Mouse (Mus musculus) kidney, postnatal 0 days (tissue): ENCODE results near the gene Tcl1b1. TPM values are rescaled to one million over a fixed set of nuclear protein-coding genes. Genes with fewer than 3 reads are reported as not detected.
"Not testable (repeated sequence)": the region's sequence is repeated elsewhere in the genome, so short reads cannot be mapped to it uniquely, and the experiment has no call there.

Source experiments
- ATAC-seq: fragments of 200-750 bp; cut with Nextera tagmentation; replicated peaks from 2 replicates; pipeline ENCODE4 v1.8.0; 2017; ENCODE audit warnings: low read depth, moderate number of reproducible peaks, moderate TSS enrichment, moderate library complexity; ENCODE audit not compliant: low FRiP score
- DNase-seq: peaks from one replicate; pipeline ENCODE4 v3.0.0-alpha.2; 2016; ENCODE audit warnings: low spot score
- H3K27ac ChIP-seq: fragments of 300-500 bp; sonication (generic); 2 replicates; pipeline ENCODE4 v1.5.1; 2014; ENCODE audit warnings: mild to moderate bottlenecking
- H3K27me3 ChIP-seq: fragments of 300-500 bp; sonication (generic); 2 replicates; pipeline ENCODE4 v1.6.1; 2014; ENCODE audit warnings: low read length, mixed read lengths; ENCODE audit not compliant: insufficient read depth
- H3K36me3 ChIP-seq: fragments of 300-500 bp; sonication (generic); 2 replicates; pipeline ENCODE4 v1.6.1; 2014; ENCODE audit warnings: low read length, mixed read lengths; ENCODE audit not compliant: insufficient read depth
- H3K4me1 ChIP-seq: fragments of 300-500 bp; sonication (generic); replicated peaks from 2 replicates; pipeline ENCODE4 v1.6.1; 2014; ENCODE audit warnings: antibody characterized with exemption, low read length, mixed read lengths; ENCODE audit not compliant: insufficient read depth
- H3K4me2 ChIP-seq: fragments of 300-500 bp; sonication (generic); 2 replicates; pipeline ENCODE4 v1.6.1; 2014; ENCODE audit warnings: mild to moderate bottlenecking, low read length, moderate library complexity, mixed read lengths
- H3K4me3 ChIP-seq: fragments of 300-500 bp; sonication (generic); replicated peaks from 2 replicates; pipeline ENCODE4 v1.5.1; 2014; ENCODE audit warnings: low read depth, low read length
- H3K9ac ChIP-seq: fragments of 300-500 bp; sonication (generic); 2 replicates; pipeline ENCODE4 v1.6.1; 2014; ENCODE audit warnings: low read depth, low read length
- H3K9me3 ChIP-seq: fragments of 300-500 bp; sonication (generic); replicated peaks from 2 replicates; pipeline ENCODE4 v1.6.1; 2016; ENCODE audit warnings: low read length, inconsistent platforms, mixed read lengths
- CTCF ChIP-seq: IDR thresholded peaks from 2 replicates; pipeline ENCODE4 v1.5.1; 2016; ENCODE audit warnings: antibody characterized with exemption, low read depth, mild to moderate bottlenecking, moderate library complexity
- WGBS: fragments of 180-500 bp; shearing (Covaris S2); extraction: QIAGEN DNeasy Blood & Tissue Kit; methylation state at CpG from one replicate; pipeline ENCODE4 v1.1.7; 2014; 5-methylcytosine and 5-hydroxymethylcytosine counted together
- polyA plus RNA-seq: library from polyadenylated mRNA; unstranded; fragments of >200 nt; fragmentation: Nextera tagmentation; extraction: Ambion mirVana; gene quantifications from 2 replicates; pipeline ENCODE4 v1.2.1, GENCODE M21; 2015

The Tcl1b1 gene
- polyA plus RNA-seq, 1 experiment from 2014 or later, result not detected

DNA sequence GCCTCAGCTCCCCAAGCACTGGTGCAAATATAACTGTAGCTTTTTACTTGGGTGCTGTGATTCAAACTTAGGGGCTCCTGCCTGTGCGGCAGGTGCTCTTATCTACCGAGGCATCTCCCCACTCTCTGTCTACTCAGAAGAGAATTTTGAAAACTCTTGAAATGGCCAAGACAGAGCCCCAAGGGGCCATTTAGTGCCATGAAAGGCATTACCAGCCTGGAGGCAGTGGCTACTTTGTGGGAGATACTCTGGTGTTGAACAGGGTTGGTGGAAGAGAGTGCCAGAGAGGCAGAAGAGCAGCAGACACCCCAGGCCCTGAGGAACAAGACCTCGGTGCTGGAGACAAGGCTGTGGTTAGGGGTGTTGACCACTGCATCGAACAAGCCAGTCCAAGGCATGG is 24.7 kb upstream of the Tcl1b1 start:
- not testable (repeated sequence) for ATAC-seq, DNase-seq, H3K4me3 ChIP-seq, H3K4me1 ChIP-seq, H3K9ac ChIP-seq, H3K27ac ChIP-seq, H3K9me3 ChIP-seq, H3K27me3 ChIP-seq, H3K36me3 ChIP-seq, H3K4me2 ChIP-seq
- WGBS, result 79% methylated on average over 4 of the region's 4 CpGs

DNA sequence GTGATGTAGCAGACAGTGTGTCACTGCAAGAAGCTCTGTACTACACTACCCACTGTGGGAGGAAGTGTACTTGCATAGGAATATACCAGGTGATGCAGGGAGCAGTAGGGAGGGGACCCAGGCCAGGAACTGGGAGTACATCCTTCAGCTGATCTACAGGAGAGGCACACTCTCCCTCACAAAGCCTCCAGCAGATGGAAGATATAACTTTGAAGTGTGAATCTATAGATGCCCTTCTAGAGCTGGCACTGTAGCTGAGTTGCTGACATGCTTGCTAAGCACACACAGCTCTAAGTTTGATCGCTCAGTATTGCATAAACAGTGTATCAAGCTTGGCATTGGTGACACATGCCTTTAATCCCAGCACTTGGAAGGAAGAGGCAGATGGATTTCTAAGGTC is 21.8 kb upstream of the Tcl1b1 start:
- H3K36me3 ChIP-seq, DNase-seq, H3K4me2 ChIP-seq, H3K4me3 ChIP-seq, H3K27me3 ChIP-seq, ATAC-seq, H3K9ac ChIP-seq, H3K9me3 ChIP-seq, H3K4me1 ChIP-seq, H3K27ac ChIP-seq: not testable (repeated sequence)
- WGBS, result 84% methylated on average over 1 of the region's 1 CpGs

GRCm38 (mm10) chr12:105143096-105143495 is 16.4 kb upstream of the Tcl1b1 start:
- TF ChIP-seq CTCF, result no peak

GRCm38 (mm10) chr12:105144928-105145327 is 14.6 kb upstream of the Tcl1b1 start:
- H3K9ac ChIP-seq, H3K9me3 ChIP-seq, H3K27me3 ChIP-seq, H3K27ac ChIP-seq, DNase-seq, H3K4me3 ChIP-seq, H3K4me2 ChIP-seq, H3K36me3 ChIP-seq, ATAC-seq, H3K4me1 ChIP-seq: not testable (repeated sequence)
- WGBS, result 43% methylated on average over 1 of the region's 1 CpGs

More at GRCm38 (mm10) chr12:105143096-105143495, 16.4 kb upstream of the Tcl1b1 start:
- ATAC-seq, result no peak
- no peaks in the 10 kb centered on the region for H3K27me3 ChIP-seq
- no peaks in the 10 kb centered on the region for H3K4me1 ChIP-seq
- no peak for DNase-seq
- WGBS, result 93% methylated on average over 3 of the region's 3 CpGs
- H3K4me2 ChIP-seq, result no peak overlapping the region
- no peak overlapping the region for H3K9ac ChIP-seq
- H3K27ac ChIP-seq, result no peak overlapping the region
- no peaks in the 10 kb centered on the region for H3K36me3 ChIP-seq
- no peak overlapping the region for H3K4me3 ChIP-seq
- H3K9me3 ChIP-seq, result no peaks in the 10 kb centered on the region

DNA sequence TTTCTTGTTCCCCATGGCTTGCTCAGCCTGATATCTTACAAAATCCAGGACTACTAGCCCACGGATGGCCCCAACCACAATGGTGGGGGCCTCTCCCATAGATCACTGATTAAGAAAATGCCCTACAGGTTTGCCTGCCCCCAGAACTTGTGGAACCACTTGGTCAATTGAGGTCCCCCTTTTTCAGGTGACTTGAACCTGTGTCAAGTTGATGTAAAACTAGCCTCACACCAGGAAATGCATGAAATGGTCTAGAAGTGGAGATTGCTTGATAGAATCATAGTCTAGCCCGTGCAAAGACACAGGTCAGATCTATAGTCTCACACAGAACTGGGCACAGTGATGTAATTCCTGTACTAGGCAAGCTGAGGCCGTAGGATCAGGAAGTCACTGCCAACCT is 13.8 kb upstream of the Tcl1b1 start, which contains the start of gene Tcl1b2:
Gene Tcl1b2 (plus strand): TSS at position 301 of the 400 bp plus-strand sequence.
- Histone ChIP-seq H3K4me3 (no peak within 1 kb of the TSS), H3K36me3 (no peaks in the 10 kb centered on the region), H3K9me3 (no peaks in the 10 kb centered on the region), H3K4me2 (no peak within 1 kb of the TSS), H3K27me3 (no peaks in the 10 kb centered on the region), H3K4me1 (no peaks in the 10 kb centered on the region), H3K27ac (no peak within 1 kb of the TSS), H3K9ac (no peak within 1 kb of the TSS)
- WGBS, result 66% methylated on average over 3 of the region's 3 CpGs
- no peak for ATAC-seq
- DNase-seq, result no peak
- TF ChIP-seq CTCF, result no peak

- H3K4me2 ChIP-seq, H3K27me3 ChIP-seq, ATAC-seq, H3K27ac ChIP-seq, H3K4me1 ChIP-seq, H3K9ac ChIP-seq, DNase-seq, H3K9me3 ChIP-seq, H3K4me3 ChIP-seq, H3K36me3 ChIP-seq: not testable (repeated sequence)
- WGBS, result 27% methylated on average over 4 of the region's 4 CpGs
Measured at GRCm38 (mm10) chr12:105155286-105155685, 4.2 kb upstream of the Tcl1b1 start.

GRCm38 (mm10) chr12:105158842-105159241 is 648 bp upstream of the Tcl1b1 start:
- H3K9ac ChIP-seq, result no peak overlapping the region
- H3K9me3 ChIP-seq, result no peaks in the 10 kb centered on the region
- H3K4me3 ChIP-seq, result no peak overlapping the region
- H3K4me2 ChIP-seq, result no peak overlapping the region
- ATAC-seq, result no peak
- WGBS, result 75% methylated on average over 6 of the region's 6 CpGs
- DNase-seq, result no peak
- no peak overlapping the region for H3K27ac ChIP-seq
- TF ChIP-seq CTCF, result no peak
- no peaks in the 10 kb centered on the region for H3K4me1 ChIP-seq
- no peaks in the 10 kb centered on the region for H3K27me3 ChIP-seq
- H3K36me3 ChIP-seq, result no peaks in the 10 kb centered on the region
